Mouse (Mus musculus): Measurements from ENCODE around the gene Rab8b.
"Not testable (repeated sequence)": the region's sequence is repeated elsewhere in the genome, so short reads cannot be mapped to it uniquely, and the experiment has no call there.

Rab8b gene

GRCm38 (mm10) chr9:66886818-66887217 lies 32.7 kb downstream of the Rab8b start:
- DNase-seq (ENCODE audit: low read depth): no peak

- DNase-seq (ENCODE audit: low read depth): no peak
Observed at GRCm38 (mm10) chr9:66886366-66886765, 33.1 kb downstream of the Rab8b start.

- no peak for DNase-seq (ENCODE audit: low read depth)
Observed at GRCm38 (mm10) chr9:66884609-66885008, 34.9 kb downstream of the Rab8b start.

- DNase-seq (ENCODE audit: low read depth): no peak
Observed at GRCm38 (mm10) chr9:66883500-66883899, 36.0 kb downstream of the Rab8b start.

- no peak for DNase-seq (ENCODE audit: low read depth)
Observed at GRCm38 (mm10) chr9:66882406-66882821, 37.1 kb downstream of the Rab8b start.

- no peak for DNase-seq (ENCODE audit: low read depth)
Observed at GRCm38 (mm10) chr9:66881858-66882257, 37.6 kb downstream of the Rab8b start.

GRCm38 (mm10) chr9:66880752-66881151 lies 38.7 kb downstream of the Rab8b start:
- DNase-seq (ENCODE audit: low read depth): no peak

GRCm38 (mm10) chr9:66879486-66879885 lies 40.0 kb downstream of the Rab8b start:
- DNase-seq (ENCODE audit: low read depth): no peak

- DNase-seq (ENCODE audit: low read depth): no peak
Observed at GRCm38 (mm10) chr9:66878899-66879298, 40.6 kb downstream of the Rab8b start.

GRCm38 (mm10) chr9:66876577-66876976 lies 42.9 kb downstream of the Rab8b start:
- DNase-seq (ENCODE audit: low read depth): no peak

GRCm38 (mm10) chr9:66874297-66874696 lies 45.2 kb downstream of the Rab8b start:
- DNase-seq (ENCODE audit: low read depth): no peak

GRCm38 (mm10) chr9:66873531-66873930 lies 46.0 kb downstream of the Rab8b start:
- no peak for DNase-seq (ENCODE audit: low read depth)

GRCm38 (mm10) chr9:66873009-66873408 lies 46.5 kb downstream of the Rab8b start:
- DNase-seq (ENCODE audit: low read depth): not testable (repeated sequence)

GRCm38 (mm10) chr9:66872015-66872727 lies 47.3 kb downstream of the Rab8b start:
- no peak for DNase-seq (ENCODE audit: low read depth)

GRCm38 (mm10) chr9:66864708-66865107 lies 54.8 kb downstream of the Rab8b start:
- no peak for DNase-seq (ENCODE audit: low read depth)

- no peak for DNase-seq (ENCODE audit: low read depth)
Observed at GRCm38 (mm10) chr9:66863456-66863855, 56.0 kb downstream of the Rab8b start.

- DNase-seq (ENCODE audit: low read depth): no peak
Observed at GRCm38 (mm10) chr9:66862202-66862601, 57.3 kb downstream of the Rab8b start.

- DNase-seq (ENCODE audit: low read depth): no peak
Observed at GRCm38 (mm10) chr9:66861104-66861767, 58.3 kb downstream of the Rab8b start.

- no peak for DNase-seq (ENCODE audit: low read depth)
Observed at GRCm38 (mm10) chr9:66859523-66859922, 60.0 kb downstream of the Rab8b start.

- DNase-seq (ENCODE audit: low read depth): no peak
Observed at GRCm38 (mm10) chr9:66855865-66856264, 63.6 kb downstream of the Rab8b start.

- DNase-seq (ENCODE audit: low read depth): no peak
Observed at GRCm38 (mm10) chr9:66852592-66852991, 66.9 kb downstream of the Rab8b start.

- DNase-seq (ENCODE audit: low read depth): no peak
Observed at GRCm38 (mm10) chr9:66850966-66851365, 68.5 kb downstream of the Rab8b start.

- DNase-seq (ENCODE audit: low read depth): no peak
Observed at GRCm38 (mm10) chr9:66846822-66847221, 72.7 kb downstream of the Rab8b start.

- no peak for DNase-seq (ENCODE audit: low read depth)
Observed at GRCm38 (mm10) chr9:66835097-66835480, 84.4 kb downstream of the Rab8b start.
